Mouse (Mus musculus) midbrain, postnatal 0 days (tissue): ENCODE measurements around the gene Spred1. TPM values are rescaled to one million over a fixed set of nuclear protein-coding genes. Genes with fewer than 3 reads are reported as not detected.

Experiments used
- ATAC-seq: fragments of 200-750 bp; cut with Nextera tagmentation; 2 replicates; pipeline ENCODE4 v1.8.0; 2017; ENCODE audit warnings: moderate number of reproducible peaks, mild to moderate bottlenecking, moderate TSS enrichment, moderate library complexity; ENCODE audit not compliant: low FRiP score
- DNase-seq: peaks from one replicate; pipeline ENCODE4 v3.0.0-alpha.2; 2015; ENCODE audit warnings: low spot score
- H3K27ac ChIP-seq: fragments of 300-500 bp; sonication (generic); 2 replicates; pipeline ENCODE4 v1.5.1; 2014; ENCODE audit warnings: low read depth, mild to moderate bottlenecking, low read length, mixed read lengths
- H3K27me3 ChIP-seq: fragments of 300-500 bp; sonication (generic); 2 replicates; pipeline ENCODE4 v1.6.1; 2014; ENCODE audit warnings: low read length, control low read depth, mixed read lengths; ENCODE audit not compliant: insufficient read depth
- H3K36me3 ChIP-seq: fragments of 300-500 bp; sonication (generic); 2 replicates; pipeline ENCODE4 v1.6.1; 2014; ENCODE audit warnings: low read length, control low read depth, mixed read lengths; ENCODE audit not compliant: insufficient read depth
- H3K4me1 ChIP-seq: fragments of 300-500 bp; sonication (generic); 2 replicates; pipeline ENCODE4 v1.6.1; 2014; ENCODE audit warnings: mild to moderate bottlenecking, control low read depth, antibody characterized with exemption, low read length, mixed read lengths; ENCODE audit not compliant: insufficient read depth
- H3K4me2 ChIP-seq: fragments of 300-500 bp; sonication (generic); 2 replicates; pipeline ENCODE4 v1.6.1; 2014; ENCODE audit warnings: low read depth, mild to moderate bottlenecking, low read length, mixed read lengths; ENCODE audit not compliant: poor library complexity, severe bottlenecking
- H3K4me3 ChIP-seq: fragments of 300-500 bp; sonication (generic); 2 replicates; pipeline ENCODE4 v1.5.1; 2014; ENCODE audit warnings: low read depth, mild to moderate bottlenecking, low read length, moderate library complexity
- H3K9ac ChIP-seq: fragments of 300-500 bp; sonication (generic); replicated peaks from 2 replicates; pipeline ENCODE4 v1.6.1; 2014; ENCODE audit warnings: mild to moderate bottlenecking, low read length, moderate library complexity, mixed read lengths; ENCODE audit not compliant: poor library complexity, severe bottlenecking
- H3K9me3 ChIP-seq: fragments of 300-500 bp; sonication (generic); 2 replicates; pipeline ENCODE4 v1.6.1; 2016; ENCODE audit warnings: low read length, control low read depth
- CTCF ChIP-seq: IDR thresholded peaks from 2 replicates; pipeline ENCODE4 v1.5.1; 2016; ENCODE audit warnings: antibody characterized with exemption, mild to moderate bottlenecking
- WGBS: fragments of 180-500 bp; shearing (Covaris S2); extraction: QIAGEN DNeasy Blood & Tissue Kit; methylation state at CpG from one replicate; pipeline ENCODE4 v1.1.7; 2014; 5-methylcytosine and 5-hydroxymethylcytosine counted together
- polyA plus RNA-seq: library from polyadenylated mRNA; unstranded; fragments of >200 nt; fragmentation: Nextera tagmentation; extraction: Ambion mirVana; gene quantifications from 2 replicates; pipeline ENCODE4 v1.2.1, GENCODE M21; 2015
- total RNA-seq: library from RNA; depleted of rRNA; stranded (reverse); fragments of >200 nt; gene quantifications from 2 replicates; pipeline ENCODE4 v1.2.3, GENCODE M21; 2014

Spred1 gene
- total and polyA plus RNA-seq, 2 experiments from 2014 or later = 12.9 to 46.7 TPM

DNA sequence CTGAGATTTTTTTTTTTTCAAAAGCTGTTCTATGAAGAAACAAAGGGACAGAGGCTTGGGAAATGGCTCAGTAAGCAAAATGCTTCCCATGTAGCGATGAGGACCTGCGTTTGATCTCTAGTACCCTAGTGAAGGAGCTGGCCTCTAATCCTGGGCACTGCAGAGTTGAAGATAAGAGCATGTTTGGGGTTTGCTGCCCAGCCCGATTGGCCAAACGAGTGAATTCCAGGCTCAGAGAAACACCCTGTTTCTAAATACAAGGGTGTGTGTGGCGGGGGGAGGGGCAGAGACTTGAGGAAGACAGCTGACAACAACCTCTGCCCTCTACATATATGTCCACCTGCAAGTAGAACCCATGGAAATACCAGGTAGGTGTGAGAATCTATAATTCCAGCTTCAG is 23.9 kb upstream of the Spred1 start:
- Histone ChIP-seq H3K4me3 (no peak overlapping the region), H3K9ac (no peak overlapping the region), H3K36me3 (no peaks in the 10 kb centered on the region), H3K4me1 (no peaks in the 10 kb centered on the region), H3K27me3 (no peaks in the 10 kb centered on the region), H3K27ac (no peak overlapping the region), H3K9me3 (no peaks in the 10 kb centered on the region), H3K4me2 (no peak overlapping the region)
- no peak for ATAC-seq
- 71% methylated on average over 5 of the region's 5 CpGs for WGBS
- DNase-seq = no peak
- no peak for TF ChIP-seq CTCF

DNA sequence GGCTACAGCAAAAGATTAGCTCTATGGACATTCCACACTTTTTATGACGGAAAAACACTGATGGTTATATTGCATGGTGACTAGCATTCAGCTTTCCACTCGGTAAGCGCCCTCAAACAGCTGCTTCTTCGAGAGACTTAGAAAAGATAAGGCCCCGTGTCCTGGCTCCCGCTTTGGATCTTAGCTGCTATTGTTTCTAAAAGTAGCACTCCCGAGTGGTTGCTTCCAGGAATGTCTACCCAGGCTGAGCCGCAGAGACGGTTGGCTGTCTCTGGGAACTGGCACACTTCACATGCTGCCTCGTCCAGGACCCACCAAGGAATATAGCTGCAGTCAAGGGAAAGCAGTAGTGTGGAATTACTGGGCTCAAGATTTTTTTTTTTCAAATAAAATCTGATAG is 21.9 kb upstream of the Spred1 start:
- H3K4me3 ChIP-seq = no peak overlapping the region
- WGBS = 34% methylated on average over 10 of the region's 10 CpGs
- H3K4me1 ChIP-seq = no peaks in the 10 kb centered on the region
- H3K9ac ChIP-seq = no peak overlapping the region
- H3K4me2 ChIP-seq = no peak overlapping the region
- no peaks in the 10 kb centered on the region for H3K9me3 ChIP-seq
- H3K27me3 ChIP-seq = no peaks in the 10 kb centered on the region
- no peak for ATAC-seq
- H3K27ac ChIP-seq = no peak overlapping the region
- no peak for TF ChIP-seq CTCF
- no peak for DNase-seq
- no peaks in the 10 kb centered on the region for H3K36me3 ChIP-seq

DNA sequence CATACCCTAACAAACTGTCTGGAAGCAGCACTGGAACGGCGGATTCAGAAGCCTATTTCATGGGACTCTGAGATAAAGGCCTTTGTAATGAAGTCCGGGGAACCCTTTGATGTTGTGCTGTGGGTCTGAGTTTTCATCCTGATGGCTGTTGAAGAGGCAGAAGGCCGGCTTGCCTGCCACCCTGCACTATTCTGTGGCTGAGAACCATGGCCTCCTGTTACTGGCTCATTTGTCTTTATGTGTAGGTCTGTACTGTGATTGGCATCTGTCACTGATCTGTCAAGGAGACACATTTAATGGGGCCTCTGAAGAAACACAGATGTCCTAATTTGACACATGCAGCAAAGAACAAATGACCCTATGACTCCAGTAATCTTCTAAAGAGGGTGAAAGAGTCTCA is 17.7 kb upstream of the Spred1 start:
- H3K9me3 ChIP-seq = no peaks in the 10 kb centered on the region
- no peak overlapping the region for H3K4me3 ChIP-seq
- WGBS = 13% methylated on average over 4 of the region's 4 CpGs
- no peaks in the 10 kb centered on the region for H3K4me1 ChIP-seq
- DNase-seq (no peak), ATAC-seq (no peak)
- no peak for TF ChIP-seq CTCF
- no peak overlapping the region for H3K4me2 ChIP-seq
- H3K27me3 ChIP-seq = no peaks in the 10 kb centered on the region
- H3K9ac ChIP-seq = no peak overlapping the region
- H3K27ac ChIP-seq = no peak overlapping the region
- H3K36me3 ChIP-seq = no peaks in the 10 kb centered on the region

DNA sequence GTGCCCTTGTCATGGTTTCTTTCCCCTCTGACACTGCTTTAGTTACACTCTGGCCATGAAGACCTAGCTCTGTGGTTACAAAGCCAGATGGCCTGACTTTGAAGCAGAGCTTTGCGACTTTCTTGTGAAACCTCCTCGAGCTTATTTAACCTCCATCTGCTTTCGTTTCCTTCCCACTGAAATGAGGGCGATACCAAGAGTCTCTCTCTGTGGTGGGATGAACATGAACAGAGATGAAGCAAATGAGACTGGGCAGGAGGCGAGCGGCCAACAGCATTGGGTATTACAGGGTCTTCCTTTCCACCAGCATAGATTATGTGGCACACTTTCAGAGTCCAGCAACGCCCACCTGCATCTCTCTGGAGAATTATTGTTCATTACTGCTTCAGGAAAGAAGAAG is 15.8 kb upstream of the Spred1 start:
- WGBS = 82% methylated on average over 7 of the region's 7 CpGs
- Histone ChIP-seq H3K9me3 (no peaks in the 10 kb centered on the region), H3K4me1 (no peaks in the 10 kb centered on the region), H3K36me3 (no peaks in the 10 kb centered on the region), H3K9ac (no peak overlapping the region), H3K27ac (no peak overlapping the region), H3K27me3 (no peaks in the 10 kb centered on the region), H3K4me3 (no peak overlapping the region), H3K4me2 (no peak overlapping the region)
- ATAC-seq (no peak), DNase-seq (peak; percentile 35)
- no peak for TF ChIP-seq CTCF

DNA sequence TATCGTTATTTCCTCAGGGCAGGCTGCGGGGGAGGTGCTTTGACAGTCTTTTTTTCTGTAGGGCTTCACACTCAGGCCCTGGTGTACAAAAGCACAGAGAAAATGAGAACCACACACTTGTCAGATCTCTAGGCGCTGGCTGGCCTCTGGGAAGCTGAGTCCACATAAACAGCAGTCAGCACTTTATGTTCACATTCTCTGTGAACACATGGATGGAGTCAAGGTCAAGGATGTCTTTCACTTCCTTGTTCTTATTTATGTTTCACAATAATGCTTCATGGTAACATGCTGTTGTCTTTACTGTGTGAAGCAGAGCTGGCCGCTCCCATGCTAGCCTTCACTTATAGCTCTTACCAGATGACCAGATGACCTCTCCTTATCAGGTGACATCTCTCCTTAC is 13.1 kb upstream of the Spred1 start:
- H3K27me3 ChIP-seq = no peaks in the 10 kb centered on the region
- no peak overlapping the region for H3K4me3 ChIP-seq
- DNase-seq (no peak), ATAC-seq (no peak)
- no peak overlapping the region for H3K9ac ChIP-seq
- no peaks in the 10 kb centered on the region for H3K9me3 ChIP-seq
- H3K4me2 ChIP-seq = no peak overlapping the region
- H3K4me1 ChIP-seq = no peaks in the 10 kb centered on the region
- WGBS = 61% methylated on average over 4 of the region's 4 CpGs
- H3K27ac ChIP-seq = no peak overlapping the region
- H3K36me3 ChIP-seq = no peaks in the 10 kb centered on the region
- no peak for TF ChIP-seq CTCF

DNA sequence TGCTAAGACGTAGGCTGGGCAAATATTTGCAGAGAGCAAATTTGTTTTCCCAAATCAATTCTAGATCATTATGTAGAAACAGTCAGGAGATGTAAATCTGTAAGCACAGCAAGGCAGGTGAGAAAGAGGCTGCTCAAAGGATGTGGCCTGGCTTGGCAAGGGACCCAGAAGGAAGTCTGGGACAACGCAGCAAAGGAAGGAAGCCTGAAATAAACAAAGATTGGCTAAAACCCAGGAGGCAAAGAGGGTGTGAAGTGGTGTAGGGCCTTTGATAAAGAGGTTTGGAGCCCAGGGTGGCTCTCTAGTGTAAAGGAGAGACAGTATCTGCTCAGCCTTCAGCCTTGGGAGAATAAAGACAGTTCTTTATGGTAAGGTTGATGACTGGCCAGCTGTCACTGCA is 11.9 kb upstream of the Spred1 start:
- no peak overlapping the region for H3K27ac ChIP-seq
- H3K27me3 ChIP-seq = no peaks in the 10 kb centered on the region
- no peak for TF ChIP-seq CTCF
- no peaks in the 10 kb centered on the region for H3K36me3 ChIP-seq
- no peak overlapping the region for H3K9ac ChIP-seq
- no peak overlapping the region for H3K4me2 ChIP-seq
- ATAC-seq (no peak), DNase-seq (no peak)
- no peaks in the 10 kb centered on the region for H3K4me1 ChIP-seq
- 86% methylated on average over 2 of the region's 2 CpGs for WGBS
- no peak overlapping the region for H3K4me3 ChIP-seq
- H3K9me3 ChIP-seq = no peaks in the 10 kb centered on the region
